ENCODE assay signal across 8 mouse cellular contexts in genomic region chr11:72689115-72689514, GRCm38 (mm10). TPM values are rescaled to one million over a fixed set of nuclear protein-coding genes. Genes with fewer than 3 reads are reported as not detected.
A peak's percentile ranks its signal among the peaks of the same experiment; 100 is the strongest.
DNase-seq lines count a peak whose midpoint lies in the region; ATAC-seq lines count a peak whose summit lies in the region.

No protein-coding gene starts in this region.

- no peak for ATAC-seq in hindbrain, embryonic 15.5 days (ENCODE audit: low FRiP score, low read depth)
- no peak for ATAC-seq in midbrain, embryonic 12.5 days (ENCODE audit: low FRiP score, low read depth)

- WGBS in heart, embryonic 10.5 days: 40% methylated on average over 3 of the region's 3 CpGs
- WGBS in hindbrain, embryonic 15.5 days: 78% methylated on average over 3 of the region's 3 CpGs
- 71% methylated on average over 3 of the region's 3 CpGs for WGBS in midbrain, embryonic 12.5 days

- H3K4me3 ChIP-seq in heart, embryonic 10.5 days: peak overlapping the region; percentile 83
- H3K4me3 ChIP-seq in hindbrain, embryonic 15.5 days: peak overlapping the region; percentile 79; the same call in 1 of the 2 replicates
- peak overlapping the region; percentile 73 for H3K4me3 ChIP-seq in midbrain, embryonic 12.5 days

- H3K4me1 ChIP-seq in heart, embryonic 10.5 days: peaks cover 19% of the 10 kb centered on the region
- H3K4me1 ChIP-seq in hindbrain, embryonic 15.5 days (replicated peaks): peaks cover 33% of the 10 kb centered on the region
- peaks cover 26% of the 10 kb centered on the region for H3K4me1 ChIP-seq in midbrain, embryonic 12.5 days

- peak overlapping the region; percentile 81 for H3K4me2 ChIP-seq in hindbrain, embryonic 15.5 days
- H3K4me2 ChIP-seq in midbrain, embryonic 12.5 days (replicated peaks): peak overlapping the region; percentile 83

- peak overlapping the region; percentile 93 for H3K27ac ChIP-seq in heart, embryonic 10.5 days
- no peak overlapping the region for H3K27ac ChIP-seq in hindbrain, embryonic 15.5 days (replicated peaks)
- no peak overlapping the region for H3K27ac ChIP-seq in midbrain, embryonic 12.5 days (replicated peaks)

- H3K9ac ChIP-seq in hindbrain, embryonic 15.5 days: no peak overlapping the region; the same call in 1 of the 2 replicates
- 0 out of 2 replicates have a peak overlapping the region, but pooled peaks have one; percentile 74 for H3K9ac ChIP-seq in midbrain, embryonic 12.5 days (replicated peaks)

- H3K36me3 ChIP-seq in heart, embryonic 10.5 days: no peaks in the 10 kb centered on the region
- 0 out of 2 replicates have a peak, but pooled peaks cover 4% of the 10 kb centered on the region for H3K36me3 ChIP-seq in hindbrain, embryonic 15.5 days
- H3K36me3 ChIP-seq in midbrain, embryonic 12.5 days: 0 out of 2 replicates have a peak, but pooled peaks cover 5% of the 10 kb centered on the region

- H3K9me3 ChIP-seq in heart, embryonic 10.5 days: no peaks in the 10 kb centered on the region
- H3K9me3 ChIP-seq in hindbrain, embryonic 15.5 days: no peaks in the 10 kb centered on the region
- no peaks in the 10 kb centered on the region for H3K9me3 ChIP-seq in midbrain, embryonic 12.5 days

- peak; percentile 85 for DNase-seq in heart, embryonic 10.5 days (ENCODE audit: low spot score)
- DNase-seq in heart, postnatal 4 days: no peak
- DNase-seq in c-Kit-positive CD71-negative TER-119-negative erythroid progenitor cells, embryonic 14.5 days (ENCODE audit: low read depth): peak; percentile 33
- no peak for DNase-seq in left cerebral cortex, adult 9 months (ENCODE audit: low spot score in 2 of 2)
- no peak for DNase-seq in cerebellum, postnatal 10 days
- no peak for DNase-seq in frontal cortex, postnatal 25 days (ENCODE audit: low spot score in 2 of 2)

- H3K27me3 ChIP-seq in heart, embryonic 10.5 days (ENCODE audit: insufficient read depth, poor library complexity, severe bottlenecking): no peaks in the 10 kb centered on the region
- no peaks in the 10 kb centered on the region for H3K27me3 ChIP-seq in hindbrain, embryonic 15.5 days
- H3K27me3 ChIP-seq in midbrain, embryonic 12.5 days: no peaks in the 10 kb centered on the region

RNA-seq across cellular contexts. Expression of gene Ankfy1, which starts 0.7 kb away (rescaled TPM):
- 21.9 and 28.2 TPM in 2 replicates for polyA plus RNA-seq in heart, embryonic 10.5 days (2016; fragmentation: Nextera tagmentation; extraction: Ambion mirVana)
- total RNA-seq in heart, postnatal 4 days (2021): 10 to 100 TPM; 30.6 to 30.7 TPM
- 23.7 and 23.9 TPM in 2 replicates for polyA plus RNA-seq in hindbrain, embryonic 15.5 days (2015; fragmentation: Nextera tagmentation; extraction: Ambion mirVana)
- 33.7 and 35.3 TPM in 2 replicates for polyA plus RNA-seq in midbrain, embryonic 12.5 days (2016; fragmentation: Nextera tagmentation; extraction: Ambion mirVana)

Comparison
In these comparisons a context has a peak if more than half of its experiments do, and no peak if none do; other contexts are left out.
1. DNase-seq: peak in heart, embryonic 10.5 days (single experiment) and c-Kit-positive CD71-negative TER-119-negative erythroid progenitor cells, embryonic 14.5 days (single experiment); none in heart, postnatal 4 days (single experiment), left cerebral cortex, adult 9 months (0 of 2), cerebellum, postnatal 10 days (0 of 2) and frontal cortex, postnatal 25 days (0 of 2).
2. Peak in every context shown above with its lines, with median percentiles within 50 percentile points of each other: H3K4me3 ChIP-seq.